Mouse (Mus musculus) embryonic fibroblast, embryonic 13.5 days (primary cell): ENCODE measurements around the gene Olfr794.

Experiments used
- CTCF ChIP-seq: IDR thresholded peaks from 2 replicates; pipeline ENCODE4 v1.5.1; 2011; ENCODE audit warnings: mild to moderate bottlenecking, control low read depth, low read length, moderate library complexity, borderline replicate concordance; ENCODE audit not compliant: insufficient read depth
- POLR2A ChIP-seq: IDR thresholded peaks from 2 replicates; pipeline ENCODE4 v1.6.1; 2011; ENCODE audit warnings: low read depth, mild to moderate bottlenecking, control low read depth, low read length, moderate library complexity

GRCm38 (mm10) chr10:129577066-129577465, 9.6 kb downstream of the Olfr794 start:
- TF ChIP-seq CTCF (no peak), POLR2A (no peak)
